Comparison of ENCODE assay signal across 8 mouse cellular contexts in genomic region chr11:120234776-120235181, GRCm38 (mm10). TPM values are rescaled to one million over a fixed set of nuclear protein-coding genes. Genes with fewer than 3 reads are reported as not detected.
DNase-seq lines count a peak whose midpoint lies in the region; ATAC-seq lines count a peak whose summit lies in the region.

No protein-coding gene starts in this region.

- DNase-seq in adrenal gland, adult (ENCODE audit: inconsistent age in 2 of 2, low spot score in 1 of 2), result peak; percentile 52 to 92
- DNase-seq in adrenal gland, postnatal 4 days (ENCODE audit: low spot score in 2 of 2), result no peak
- peak; percentile 37 for DNase-seq in right cerebral cortex, postnatal 14 days
- no peak for DNase-seq in right cerebral cortex, postnatal 36 days (ENCODE audit: low spot score in 2 of 2)
- DNase-seq in frontal cortex, postnatal 10 days (ENCODE audit: low spot score in 2 of 2), result no peak

- H3K4me2 ChIP-seq in forebrain, embryonic 12.5 days, result peak overlapping the region; percentile 93
- peak overlapping the region; percentile 98 for H3K4me2 ChIP-seq in kidney, embryonic 14.5 days (replicated peaks; ENCODE audit: low read depth, low read length)
- H3K4me2 ChIP-seq in midbrain, embryonic 12.5 days (replicated peaks), result peak overlapping the region; percentile 90

- no peaks in the 10 kb centered on the region for H3K27me3 ChIP-seq in forebrain, embryonic 12.5 days
- no peaks in the 10 kb centered on the region for H3K27me3 ChIP-seq in kidney, embryonic 14.5 days (ENCODE audit: control insufficient read depth, insufficient read depth, low read length)
- no peaks in the 10 kb centered on the region for H3K27me3 ChIP-seq in midbrain, embryonic 12.5 days

- WGBS in forebrain, embryonic 12.5 days, result 0% methylated on average over 39 of the region's 39 CpGs
- under 1% methylated on average over 39 of the region's 39 CpGs for WGBS in kidney, embryonic 14.5 days
- under 1% methylated on average over 39 of the region's 39 CpGs for WGBS in midbrain, embryonic 12.5 days

- no peak for ATAC-seq in forebrain, embryonic 12.5 days (ENCODE audit: low FRiP score)
- ATAC-seq in kidney, embryonic 14.5 days (ENCODE audit: low FRiP score, low TSS enrichment), result no peak
- no peak for ATAC-seq in midbrain, embryonic 12.5 days (ENCODE audit: low FRiP score, low read depth)

- H3K4me1 ChIP-seq in forebrain, embryonic 12.5 days, result peaks cover 31% of the 10 kb centered on the region
- H3K4me1 ChIP-seq in kidney, embryonic 14.5 days (ENCODE audit: control insufficient read depth, insufficient read depth, low read length), result peaks cover 24% of the 10 kb centered on the region
- peaks cover 22% of the 10 kb centered on the region for H3K4me1 ChIP-seq in midbrain, embryonic 12.5 days

- H3K27ac ChIP-seq in forebrain, embryonic 12.5 days, result peak overlapping the region; percentile 98
- peak overlapping the region; percentile 95 for H3K27ac ChIP-seq in kidney, embryonic 14.5 days (ENCODE audit: low read depth, low read length)
- peak overlapping the region; percentile 99 for H3K27ac ChIP-seq in midbrain, embryonic 12.5 days (replicated peaks)

- H3K9me3 ChIP-seq in forebrain, embryonic 12.5 days, result no peaks in the 10 kb centered on the region
- H3K9me3 ChIP-seq in kidney, embryonic 14.5 days (ENCODE audit: control insufficient read depth, low read length), result no peaks in the 10 kb centered on the region
- H3K9me3 ChIP-seq in midbrain, embryonic 12.5 days, result no peaks in the 10 kb centered on the region

- H3K9ac ChIP-seq in forebrain, embryonic 12.5 days, result peak overlapping the region; percentile 100
- peak overlapping the region; percentile 99 for H3K9ac ChIP-seq in kidney, embryonic 14.5 days (ENCODE audit: low read depth, low read length)
- peak overlapping the region; percentile 100 for H3K9ac ChIP-seq in midbrain, embryonic 12.5 days (replicated peaks)

- peak overlapping the region; percentile 95 for H3K4me3 ChIP-seq in forebrain, embryonic 12.5 days (replicated peaks)
- H3K4me3 ChIP-seq in kidney, embryonic 14.5 days (ENCODE audit: low read length), result peak overlapping the region; percentile 92
- peak overlapping the region; percentile 97 for H3K4me3 ChIP-seq in midbrain, embryonic 12.5 days

- H3K36me3 ChIP-seq in forebrain, embryonic 12.5 days (replicated peaks), result peaks cover 10% of the 10 kb centered on the region
- peaks cover 6% of the 10 kb centered on the region; the same call in 1 of the 2 replicates for H3K36me3 ChIP-seq in kidney, embryonic 14.5 days (ENCODE audit: control insufficient read depth, insufficient read depth, low read length)
- H3K36me3 ChIP-seq in midbrain, embryonic 12.5 days, result peaks cover 7% of the 10 kb centered on the region; the same call in 1 of the 2 replicates

RNA-seq across cellular contexts. Expression of gene Bahcc1, which starts 2.0 kb away (rescaled TPM):
- 10 to 100 TPM; 25.3 to 26.7 TPM for total RNA-seq in adrenal gland, postnatal 4 days (2021)
- polyA plus RNA-seq in forebrain, embryonic 12.5 days (2016; fragmentation: Nextera tagmentation; extraction: Ambion mirVana), result 23.5 and 24.0 TPM in 2 replicates
- 20.3 and 27.2 TPM in 2 replicates for polyA plus RNA-seq in kidney, embryonic 14.5 days (2014; fragmentation: Nextera tagmentation; extraction: Ambion mirVana)
- polyA plus RNA-seq in midbrain, embryonic 12.5 days (2016; fragmentation: Nextera tagmentation; extraction: Ambion mirVana), result 25.1 and 26.1 TPM in 2 replicates

Comparison
In these comparisons a context has a peak if more than half of its experiments do, and no peak if none do; other contexts are left out.
1. DNase-seq: peak in adrenal gland, adult (2 of 2) and right cerebral cortex, postnatal 14 days (single experiment); none in adrenal gland, postnatal 4 days (0 of 2), right cerebral cortex, postnatal 36 days (0 of 2) and frontal cortex, postnatal 10 days (0 of 2).
2. Peak in every context shown above with its lines, with median percentiles within 50 percentile points of each other: H3K27ac ChIP-seq, H3K4me2 ChIP-seq, H3K4me3 ChIP-seq and H3K9ac ChIP-seq.